26 mouse cellular contexts compared by ENCODE assay signal in the genomic region with DNA sequence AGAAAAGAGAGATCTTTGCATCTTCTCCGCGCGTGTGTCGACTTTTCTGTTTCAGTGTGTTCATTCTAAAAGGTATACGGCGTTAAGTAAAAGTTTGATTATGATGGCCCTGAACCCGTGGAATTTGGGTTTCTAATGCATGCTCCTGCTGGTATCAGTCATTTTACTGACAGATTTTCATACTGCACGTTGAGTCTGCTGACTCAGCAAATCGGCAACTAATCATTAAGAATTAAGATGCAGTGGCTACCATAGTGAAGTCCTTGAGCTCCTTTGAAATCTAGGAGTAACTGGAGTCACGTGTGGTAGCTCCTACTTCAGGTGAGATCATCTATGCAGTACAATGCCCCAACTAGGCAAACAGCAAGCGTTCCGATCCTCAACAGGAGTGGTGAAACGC. TPM values are rescaled to one million over a fixed set of nuclear protein-coding genes. Genes with fewer than 3 reads are reported as not detected.
A peak's percentile ranks its signal among the peaks of the same experiment; 100 is the strongest.
DNase-seq lines count a peak whose midpoint lies in the region; TF ChIP-seq lines count a peak whose summit lies in the region.
"Had no signal": no experiment of that assay in that cellular context is flagged by ENCODE, and none has a peak within 500 bp of the region (broad histone marks: within the 10 kb centered on the region; RNA-seq: fewer than 3 reads in every experiment).

No protein-coding gene starts in this region.

- H3K4me3 ChIP-seq in CH12.LX (replicated peaks in 1 of 3; ENCODE audit: low read depth in 2 of 3, low read length in 2 of 3, poor library complexity in 1 of 3): no peak overlapping the region
- H3K4me3 ChIP-seq in ES-E14 (ENCODE audit: insufficient read depth in 1 of 2, low read depth in 1 of 2, low read length in 2 of 2, poor library complexity in 1 of 2, severe bottlenecking in 1 of 2): no peak overlapping the region
- no peak overlapping the region for H3K4me3 ChIP-seq in MEL (ENCODE audit: control insufficient read depth in 1 of 2, insufficient read depth in 1 of 2, low read depth in 2 of 2, low read length in 2 of 2)

- no peak for TF ChIP-seq POLR2A in CH12.LX (IDR thresholded peaks at IDR 0.05; ENCODE audit: low read depth, low read length)
- no peak for TF ChIP-seq POLR2A in MEL (IDR thresholded peaks at IDR 0.05; ENCODE audit: control insufficient read depth in 1 of 2, insufficient read depth in 1 of 2, low read depth in 1 of 2, low read length in 2 of 2, poor library complexity in 1 of 2)

- H3K27me3 ChIP-seq in CH12.LX (replicated peaks) (no peaks in the 10 kb centered on the region), MEL (ENCODE audit: control insufficient read depth in 1 of 2, insufficient read depth in 2 of 2, low read length in 2 of 2) (no peaks in the 10 kb centered on the region)
- H3K27me3 ChIP-seq: Patski had no signal

- no peak for TF ChIP-seq EP300 in CH12.LX (IDR thresholded peaks at IDR 0.05; ENCODE audit: low read length)
- no peak for TF ChIP-seq EP300 in MEL (IDR thresholded peaks at IDR 0.05; ENCODE audit: low read depth in 1 of 2, low read length in 2 of 2)

- in situ Hi-C loops in CH12.LX (cut with MboI; ENCODE audit: low pct_ligation_motif_present, low pct_unique_long_range_greater_than_20kb, low sequenced_read_pairs): no loop called here
- in situ Hi-C loops in ES-E14 (cut with MboI; ENCODE audit: low sequenced_read_pairs in 2 of 2, unreplicated experiment in 2 of 2): no loop called here

- TF ChIP-seq RAD21 in CH12.LX (IDR thresholded peaks at IDR 0.05; ENCODE audit: low read depth, low read length): no peak
- no peak for TF ChIP-seq RAD21 in MEL (IDR thresholded peaks at IDR 0.05; ENCODE audit: low read depth, low read length)

- no peak overlapping the region for H3K9ac ChIP-seq in CH12.LX (ENCODE audit: insufficient read depth, low read depth)
- H3K9ac ChIP-seq in ES-E14 (ENCODE audit: insufficient read depth, low read depth, low read length, poor library complexity, severe bottlenecking): no peak overlapping the region
- H3K9ac ChIP-seq in MEL (ENCODE audit: control insufficient read depth, low read depth, low read length, poor library complexity, severe bottlenecking): no peak overlapping the region

- DNase-seq in CH12.LX (ENCODE audit: extremely low read depth): no peak
- no peak for DNase-seq in ES-E14 (ENCODE audit: low read depth, low spot score)
- DNase-seq in MEL (ENCODE audit: low read depth, low spot score): no peak
- DNase-seq in gastrocnemius, adult 18-20 months (ENCODE audit: low spot score): no peak
- DNase-seq in ovary, postnatal 10 days (ENCODE audit: low spot score): no peak
- no peak for DNase-seq in layer of hippocampus, adult 18-20 months (ENCODE audit: low spot score in 2 of 2)
- DNase-seq: adrenal gland, adult 2 months; adrenal gland, adult 8-10 months; adrenal gland, postnatal 10 days; adrenal gland, postnatal 14 days; adrenal gland, postnatal 25 days; adrenal gland, postnatal 36 days; B cell, adult 2 months; cerebellum, adult 11 months; cerebellum, adult 11-12 months; cerebellum, adult 18-20 months; cerebellum, adult 8-10 months had no signal

- no peaks in the 10 kb centered on the region for H3K36me3 ChIP-seq in CH12.LX (replicated peaks in 1 of 2; ENCODE audit: control insufficient read depth in 1 of 2, insufficient read depth in 1 of 2, low read length in 1 of 2)
- H3K36me3 ChIP-seq in ES-E14 (ENCODE audit: control insufficient read depth, insufficient read depth, low read length, poor library complexity, severe bottlenecking): no peaks in the 10 kb centered on the region
- no peaks in the 10 kb centered on the region for H3K36me3 ChIP-seq in MEL (ENCODE audit: control insufficient read depth in 1 of 2, insufficient read depth in 2 of 2, low read length in 2 of 2)
- H3K36me3 ChIP-seq: G1E had no signal

- no peak overlapping the region for H3K4me2 ChIP-seq in CH12.LX (ENCODE audit: insufficient read depth, low read depth, poor library complexity, severe bottlenecking)

- H3K4me1 ChIP-seq in CH12.LX (ENCODE audit: control insufficient read depth in 1 of 2, insufficient read depth in 2 of 2) (peaks cover 0 to 13% of the 10 kb centered on the region in 2 experiments; a peak in 2 of 4 replicates), ES-E14 (ENCODE audit: control insufficient read depth in 2 of 2, insufficient read depth in 2 of 2, low read length in 2 of 2, poor library complexity in 1 of 2) (no peaks in the 10 kb centered on the region), MEL (ENCODE audit: control insufficient read depth in 1 of 2, insufficient read depth in 2 of 2, low read length in 2 of 2) (no peaks in the 10 kb centered on the region)

- dilution Hi-C loops in CH12.LX (cut with MboI; ENCODE audit: extremely low pct_ligation_motif_present, extremely low pct_unique_long_range_greater_than_20kb, low sequenced_read_pairs): no loop called here

- H3K9me3 ChIP-seq in CH12.LX (replicated peaks; ENCODE audit: low read length) (no peaks in the 10 kb centered on the region), ES-E14 (ENCODE audit: control insufficient read depth, insufficient read depth, low read depth, low read length) (no peaks in the 10 kb centered on the region), MEL (replicated peaks; ENCODE audit: insufficient read depth, low read length) (no peaks in the 10 kb centered on the region)
- H3K9me3 ChIP-seq: G1E had no signal

- H3K27ac ChIP-seq in CH12.LX (ENCODE audit: insufficient read depth, low read depth) (no peak overlapping the region), ES-E14 (ENCODE audit: insufficient read depth, low read depth, low read length, poor library complexity, severe bottlenecking) (no peak overlapping the region), MEL (ENCODE audit: control insufficient read depth, low read depth, low read length) (no peak overlapping the region)

- H3K79me2 ChIP-seq in CH12.LX (replicated peaks; ENCODE audit: control insufficient read depth, extremely low read depth, insufficient read depth, poor library complexity, severe bottlenecking): no peaks in the 10 kb centered on the region
- no peaks in the 10 kb centered on the region for H3K79me2 ChIP-seq in MEL (ENCODE audit: control insufficient read depth, insufficient read depth, low read length, poor library complexity)

- TF ChIP-seq CTCF in CH12.LX (conservative IDR thresholded peaks at IDR 0.05 in 1 of 2, IDR thresholded peaks at IDR 0.05 in 1 of 2; ENCODE audit: low read depth in 2 of 2, low read length in 2 of 2) (no peak), MEL (IDR thresholded peaks at IDR 0.05 in 2 of 3, conservative IDR thresholded peaks at IDR 0.05 in 1 of 3; ENCODE audit: control insufficient read depth in 1 of 3, insufficient read depth in 1 of 3, low read depth in 2 of 3, low read length in 3 of 3, poor library complexity in 1 of 3, severe bottlenecking in 1 of 3) (no peak)

TF ChIP-seq in CH12.LX, 34 proteins besides CTCF, POLR2A, EP300 and RAD21:
- TF ChIP-seq RCOR1 (conservative IDR thresholded peaks at IDR 0.05; ENCODE audit: low read depth, low read length) (no peak), MAFK (IDR thresholded peaks at IDR 0.05; ENCODE audit: insufficient replicate concordance, low read length) (peak; percentile 95)

TF ChIP-seq in ES-E14, 5 proteins besides CTCF, POLR2A, EP300 and RAD21:
- TF ChIP-seq MAFK (IDR thresholded peaks at IDR 0.05; ENCODE audit: insufficient read depth, low read depth, low read length): peak; percentile 95
- TF ChIP-seq CHD2 (IDR thresholded peaks at IDR 0.05; ENCODE audit: low read depth, low read length): no peak

TF ChIP-seq in MEL, 35 proteins besides CTCF, POLR2A, EP300 and RAD21:
- no peak for TF ChIP-seq ZNF384 (IDR thresholded peaks at IDR 0.05; ENCODE audit: low read depth, low read length)
- peak; percentile 77; the same call in 1 of the 2 replicates for TF ChIP-seq MAFK (IDR thresholded peaks at IDR 0.05; ENCODE audit: borderline replicate concordance, low read depth, low read length)

RNA-seq across cellular contexts. Expression of gene Toporsl, which starts 1.4 kb away (rescaled TPM):
- total RNA-seq in CH12.LX (2012; rRNA removed) (0.85 and 0.92 TPM in 2 replicates), CH12.LX (2014; rRNA removed) (2.0 and 2.4 TPM in 2 replicates), ES-E14 (2012; rRNA removed) (0.16 and 0.18 TPM in 2 replicates), MEL (2012; rRNA removed) (not detected in 2 replicates)
- polyA plus RNA-seq in CH12.LX (2012; ENCODE audit: insufficient read length, low read depth) (2.5 and 2.6 TPM in 2 replicates), MEL (2012; ENCODE audit: insufficient read depth in 1 of 2, insufficient read length in 2 of 2, low read depth in 1 of 2, low replicate concordance in 2 of 2, missing spikeins in 1 of 2) (not detected)
- total RNA-seq in gastrocnemius, adult 18-20 months (2021): not detected
- total RNA-seq in layer of hippocampus, adult 18-20 months (2021): not detected
- total RNA-seq: adrenal gland, adult 18-20 months; adrenal gland, adult 2 months; adrenal gland, adult 8-10 months; adrenal gland, postnatal 10 days; adrenal gland, postnatal 14 days; adrenal gland, postnatal 25 days; adrenal gland, postnatal 36 days; adrenal gland, postnatal 4 days had no signal
- polyA plus RNA-seq: activated CD4-positive, CD25-positive, alpha-beta regulatory T cell, adult 4 months; adrenal gland, adult 2 months; brain, embryonic 14.5 days; C2C12; CD4-positive, CD25-positive, alpha-beta regulatory T cell, adult 4 months; cerebellum, adult 2 months; G1E; Patski had no signal

Comparison
In these comparisons a context has a peak if more than half of its experiments do, and no peak if none do; other contexts are left out.
1. Of the 35 proteins assayed by ChIP-seq in both MEL and CH12.LX: peak only in MEL: none; only in CH12.LX: none; in both: MAFK; in neither: 34.